Mouse (Mus musculus) adrenal gland, adult 2 months (tissue): ENCODE measurements around the gene Tmod1. TPM values are rescaled to one million over a fixed set of nuclear protein-coding genes. Genes with fewer than 3 reads are reported as not detected.

ENCODE experiments used
- DNase-seq: peaks from one replicate; pipeline ENCODE4 v3.0.0; 2021
- polyA plus RNA-seq: library from polyadenylated mRNA; depleted of rRNA; stranded (reverse); fragments of >200 nt; gene quantifications from 2 replicates; pipeline ENCODE4 v1.2.3, GENCODE M21; 2012
- total RNA-seq, 2 experiments: library from RNA; stranded (reverse); gene quantifications; 2 replicates each; pipeline ENCODE4 v1.2.3; 2021

Tmod1 gene
- total and polyA plus RNA-seq, 3 experiments: 2.2 to 8.7 (median 3.0) TPM

DNA sequence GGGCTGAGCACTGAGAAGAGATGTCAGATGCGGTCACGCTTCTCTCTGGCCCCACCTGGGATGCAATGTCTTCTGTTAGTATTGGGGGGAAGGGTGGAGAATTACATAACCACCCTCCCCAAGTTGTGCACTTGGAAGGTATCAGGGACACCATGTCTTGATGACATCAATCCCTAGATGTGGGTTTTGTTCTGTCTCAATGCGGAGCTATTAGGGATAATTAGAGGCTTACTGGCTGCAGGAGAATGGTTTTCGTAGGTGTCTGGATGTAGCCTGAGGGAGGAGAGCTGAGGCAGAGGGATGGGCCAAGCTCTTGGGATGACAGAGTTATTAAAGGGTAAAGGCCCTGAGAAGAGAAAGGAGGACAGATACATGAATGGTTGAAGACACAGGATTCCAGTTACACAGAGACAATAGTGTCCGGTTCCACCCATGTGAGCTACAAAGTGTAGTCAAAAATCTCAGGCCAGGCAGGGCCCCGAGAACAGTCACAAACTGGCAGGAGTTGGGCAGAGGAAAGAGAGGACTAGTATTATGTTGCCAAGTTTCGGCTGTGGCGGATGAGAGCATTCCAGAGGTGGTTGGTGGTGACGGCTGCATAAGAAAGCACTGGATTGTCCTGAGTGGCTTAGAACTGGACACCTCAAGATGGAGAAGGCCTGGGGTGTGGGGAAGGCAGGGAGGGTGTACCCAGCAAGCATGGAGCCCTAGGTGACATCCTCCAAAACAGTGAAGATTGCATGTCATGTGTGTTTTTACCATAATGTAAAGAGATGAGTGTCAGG, 14.8 kb downstream of the Tmod1 start:
- DNase-seq: no peak

DNA sequence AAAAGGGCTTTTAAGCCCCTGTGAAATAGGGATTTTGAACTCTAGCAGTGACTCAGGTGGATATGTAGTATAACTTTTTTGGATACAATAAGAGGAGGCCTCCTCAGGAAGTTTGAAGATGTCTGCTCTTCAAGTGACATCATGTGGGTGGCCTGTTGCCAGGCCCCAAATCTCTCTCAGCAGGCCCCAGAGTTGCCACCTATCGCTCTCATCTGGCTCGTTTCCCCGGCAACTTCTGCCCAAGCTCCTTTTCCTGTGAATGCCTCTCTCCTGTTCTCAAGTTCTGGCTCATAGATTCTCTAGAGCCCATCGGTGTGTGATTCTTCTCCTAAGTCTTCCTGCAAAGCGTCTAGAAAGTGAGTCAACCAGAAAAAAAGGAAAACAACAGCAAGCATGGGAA, 17.4 kb downstream of the Tmod1 start:
- no peak for DNase-seq

DNA sequence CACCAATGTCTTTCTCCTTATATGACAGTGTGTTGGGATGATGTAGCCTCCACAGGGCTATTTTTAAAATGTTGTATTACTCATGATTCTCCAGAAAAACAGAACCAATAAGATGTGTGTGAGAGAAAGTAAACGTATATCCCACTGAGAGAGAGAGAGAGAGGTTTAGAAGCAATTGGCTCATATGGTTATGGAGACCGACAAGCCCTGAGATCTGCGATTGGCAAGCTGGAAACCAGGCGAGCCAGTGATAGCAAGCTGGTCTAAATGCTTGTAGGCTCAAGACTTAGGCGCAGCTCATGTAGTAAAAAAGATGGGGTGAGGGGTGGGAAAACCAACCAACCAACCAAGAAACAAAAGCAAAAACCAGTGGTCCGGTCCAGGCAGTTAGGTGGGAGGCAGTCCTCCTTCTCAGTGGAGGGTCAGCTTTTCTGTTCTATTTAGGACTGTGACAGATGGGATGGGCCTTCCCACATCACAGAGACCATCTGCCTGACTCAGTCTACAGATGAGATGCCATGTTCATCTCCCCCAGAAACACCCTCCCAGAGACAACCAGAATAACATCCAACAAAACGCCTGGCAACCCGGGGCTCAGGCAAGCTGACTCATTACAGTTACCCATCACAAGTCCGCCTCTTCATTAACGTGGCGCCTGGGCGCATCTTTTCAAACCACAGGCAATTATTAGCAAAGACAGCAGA, 22.7 kb downstream of the Tmod1 start:
- DNase-seq: no peak

DNA sequence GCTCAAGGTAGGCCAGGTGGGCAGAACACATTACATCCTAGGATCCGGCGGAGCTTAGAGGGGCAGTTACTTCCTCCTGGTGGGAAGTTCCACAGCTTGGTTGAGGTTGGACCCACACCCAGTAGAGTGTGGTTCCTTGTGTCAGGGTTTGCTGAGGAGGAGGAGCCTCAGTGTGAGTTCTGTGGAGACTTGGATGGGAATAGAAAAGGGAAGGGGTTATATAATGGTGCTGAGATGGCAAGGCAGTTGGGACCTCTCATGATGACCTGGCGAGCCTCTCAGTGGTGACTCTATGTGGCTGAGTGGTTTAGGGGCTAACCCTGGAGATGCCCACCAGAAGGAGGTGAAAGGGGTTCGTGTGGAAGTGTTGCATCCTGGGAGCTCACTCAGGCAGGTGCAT, 25.1 kb downstream of the Tmod1 start:
- no peak for DNase-seq

DNA sequence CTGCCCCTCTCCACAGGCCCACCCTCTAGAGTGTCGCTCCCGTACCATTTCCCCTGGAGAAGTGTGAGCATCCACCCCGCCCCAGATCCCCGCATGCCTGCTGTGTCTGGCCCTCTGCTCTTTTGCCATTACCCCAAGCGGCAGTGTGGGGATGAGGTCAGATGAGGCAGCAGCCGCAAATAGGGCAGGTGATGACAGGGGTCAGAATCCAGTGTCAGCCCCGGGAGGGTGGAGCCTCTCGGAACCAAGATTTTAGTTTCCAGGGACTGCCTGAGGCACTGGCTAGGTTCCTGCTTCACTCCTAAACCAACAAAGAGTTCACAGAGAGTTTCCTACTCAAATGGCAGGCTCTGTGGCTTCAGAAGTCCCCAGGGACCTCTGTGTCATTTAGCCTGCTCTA, 25.5 kb downstream of the Tmod1 start:
- no peak for DNase-seq

DNA sequence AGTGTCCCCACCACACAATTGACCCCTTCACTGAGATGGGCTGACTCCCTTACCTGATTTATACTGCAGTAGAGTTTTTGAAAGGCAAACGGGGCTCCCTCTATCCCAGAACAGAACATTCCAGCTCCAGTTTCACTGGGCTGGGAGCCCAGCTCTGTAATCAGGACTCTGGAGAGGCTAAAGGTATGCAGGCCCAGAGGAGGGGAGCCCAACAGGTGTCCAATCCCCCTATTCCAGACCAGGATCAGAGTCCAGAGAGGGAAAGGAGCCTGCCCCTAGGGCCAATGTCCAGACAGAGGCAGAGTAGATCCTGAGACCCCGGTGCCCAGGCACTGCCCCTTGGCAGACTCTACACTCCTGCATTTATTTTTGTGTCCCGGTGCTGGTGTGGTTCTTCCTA, 26.2 kb downstream of the Tmod1 start:
- DNase-seq: no peak

DNA sequence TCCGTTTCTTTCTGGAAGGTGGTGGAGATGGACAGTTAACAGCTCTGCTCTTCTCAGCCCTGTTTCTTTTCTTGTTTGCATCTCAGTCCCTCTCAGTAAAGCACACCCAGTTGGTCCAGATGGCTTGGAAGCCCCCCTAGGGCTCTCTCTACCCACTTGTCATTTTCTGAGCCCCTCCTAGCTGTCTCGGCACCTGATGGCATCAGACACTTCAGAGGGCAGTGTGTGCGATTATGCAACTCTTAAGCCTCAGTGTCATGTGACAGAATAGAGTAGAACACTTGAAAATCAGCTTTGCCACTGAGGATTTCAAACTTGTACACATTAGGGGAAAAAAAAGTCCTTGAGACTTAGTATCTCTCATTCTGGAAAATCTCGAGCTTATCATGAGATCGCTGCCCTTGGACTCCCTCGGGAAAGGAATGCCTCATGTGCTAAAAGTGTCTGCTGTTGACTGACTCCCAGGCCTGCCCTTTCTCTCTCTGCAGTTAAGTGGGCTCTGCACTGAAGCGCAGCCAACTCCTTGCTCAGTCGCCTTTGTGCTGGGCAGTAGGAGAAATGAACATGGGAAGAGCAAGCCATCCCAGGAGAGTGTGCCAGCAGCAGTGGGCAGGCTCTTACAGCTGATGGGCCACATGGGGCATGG, 27.1 kb downstream of the Tmod1 start:
- DNase-seq: peak; percentile 59

DNA sequence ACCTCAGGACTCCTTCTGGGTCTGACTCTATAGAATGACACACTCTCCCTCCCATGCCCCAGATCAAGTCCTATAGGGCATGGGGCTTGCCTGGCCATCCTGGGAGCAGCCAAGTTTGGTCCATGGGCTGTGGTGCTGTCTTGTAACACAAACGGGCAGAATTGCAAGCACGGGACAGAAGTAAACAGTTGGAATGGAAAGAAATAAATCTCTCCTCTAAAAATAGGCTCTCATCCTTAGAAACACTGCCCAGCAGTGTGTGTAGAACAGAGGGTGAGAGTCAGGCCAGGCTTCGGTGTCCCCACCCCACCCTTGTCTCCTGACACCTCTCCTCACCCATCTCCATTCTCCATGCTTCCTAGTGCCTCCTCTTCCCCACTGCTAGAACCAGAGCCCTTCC, 29.3 kb downstream of the Tmod1 start:
- no peak for DNase-seq

DNA sequence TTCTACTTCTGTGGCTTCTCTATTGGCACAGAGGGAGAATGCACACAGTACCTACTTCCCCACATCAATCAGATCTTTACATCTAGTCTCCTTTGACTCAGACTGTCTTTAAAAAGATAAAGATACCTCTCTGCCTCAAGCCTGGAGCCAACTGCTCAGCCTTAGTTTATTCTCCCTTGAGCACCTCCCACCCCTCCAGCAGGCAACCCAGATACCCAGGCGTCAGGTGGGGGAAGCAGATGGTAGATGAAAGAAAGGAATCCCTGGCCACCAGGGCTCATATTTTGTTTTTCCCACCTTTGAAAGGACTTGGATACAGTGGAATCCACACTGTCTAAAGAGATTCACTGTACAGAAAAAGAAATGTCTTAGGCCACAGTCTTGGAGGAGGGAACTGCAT, 29.8 kb downstream of the Tmod1 start:
- no peak for DNase-seq

DNA sequence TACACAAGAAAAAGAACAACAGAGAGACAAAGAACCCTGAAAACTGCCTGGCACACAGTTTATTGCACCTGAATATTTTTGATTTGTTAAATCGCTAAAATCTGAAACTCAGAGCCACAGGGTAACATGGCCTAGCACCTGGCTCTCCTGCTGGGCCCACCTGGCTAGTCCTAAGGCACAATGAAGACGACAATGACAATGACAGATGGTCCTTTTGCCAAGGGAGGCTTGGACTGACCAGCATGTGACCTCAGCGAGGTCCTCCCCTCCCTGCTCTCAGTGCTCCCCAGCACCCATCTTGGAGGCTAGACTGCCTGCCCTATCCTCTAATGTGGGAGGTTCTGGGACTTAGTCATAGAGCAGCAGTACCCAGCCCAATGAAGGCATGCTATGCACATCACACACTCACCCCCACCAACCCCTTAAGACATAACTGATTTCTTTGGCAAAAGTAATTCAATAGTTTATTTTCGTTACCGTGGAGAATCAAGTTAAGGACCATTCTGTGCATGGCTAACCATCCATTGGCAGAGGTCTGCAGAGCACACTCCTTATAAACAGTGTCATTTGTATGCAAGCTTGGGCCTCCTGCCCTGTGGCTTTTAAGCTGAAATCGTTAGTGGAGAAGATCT, 31.2 kb downstream of the Tmod1 start:
- no peak for DNase-seq

DNA sequence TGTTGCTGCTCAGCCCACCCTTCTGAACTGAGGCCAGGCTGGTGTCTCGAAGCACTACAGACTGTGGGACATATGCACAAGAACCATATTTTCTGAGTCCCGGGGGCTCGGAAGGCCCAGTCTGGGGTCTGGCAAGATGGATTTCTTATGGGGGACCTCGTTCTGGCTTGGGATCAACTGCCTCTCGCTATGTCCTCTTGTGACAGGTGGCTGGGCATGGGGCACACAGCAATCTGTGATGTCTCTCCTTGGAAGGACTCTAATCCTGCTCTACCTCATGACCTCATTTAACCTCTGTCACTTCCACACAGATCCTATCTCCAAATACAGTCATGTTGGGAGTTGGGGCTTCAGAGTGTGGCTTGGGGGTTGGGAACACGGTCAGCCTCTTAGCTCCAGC, 33.9 kb downstream of the Tmod1 start:
- no peak for DNase-seq

DNA sequence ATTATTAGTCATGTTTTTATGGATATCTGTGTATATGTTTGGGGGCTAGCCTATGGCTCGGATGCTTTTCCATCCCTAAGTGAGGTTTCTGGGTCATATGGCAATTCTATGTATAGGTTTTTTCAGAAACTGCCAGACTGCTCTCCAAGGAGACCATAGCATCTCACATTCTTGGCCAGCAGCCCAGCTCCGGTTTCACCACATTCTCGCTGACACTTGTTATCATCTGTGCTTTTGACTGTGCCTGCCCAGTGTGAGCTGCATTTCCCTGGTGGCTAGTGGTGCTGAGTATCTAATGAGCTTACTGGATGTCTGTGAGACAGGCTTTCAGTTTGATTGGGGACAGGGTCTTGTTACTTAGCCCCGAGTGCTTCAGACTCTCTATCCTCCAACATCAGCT, 35.0 kb downstream of the Tmod1 start:
- no peak for DNase-seq

DNA sequence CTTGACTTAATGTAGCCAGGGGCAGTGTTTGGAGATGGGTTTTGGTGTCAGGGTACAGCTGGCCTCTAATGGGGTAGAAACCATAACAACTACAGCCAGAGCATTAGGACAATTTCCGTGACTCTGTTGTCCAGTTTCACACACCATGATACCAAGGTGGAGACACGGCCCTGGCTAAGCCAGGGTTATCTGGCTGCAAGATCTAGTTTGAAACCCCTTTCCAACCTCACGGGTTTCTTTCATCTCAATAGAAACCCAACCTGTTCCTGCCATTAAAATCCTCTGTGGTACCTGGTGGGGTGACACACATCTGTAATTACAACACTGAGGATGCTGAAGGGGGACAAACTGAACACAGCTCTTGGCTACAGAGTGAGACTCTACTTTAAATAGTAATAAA, 36.9 kb downstream of the Tmod1 start:
- no peak for DNase-seq

DNA sequence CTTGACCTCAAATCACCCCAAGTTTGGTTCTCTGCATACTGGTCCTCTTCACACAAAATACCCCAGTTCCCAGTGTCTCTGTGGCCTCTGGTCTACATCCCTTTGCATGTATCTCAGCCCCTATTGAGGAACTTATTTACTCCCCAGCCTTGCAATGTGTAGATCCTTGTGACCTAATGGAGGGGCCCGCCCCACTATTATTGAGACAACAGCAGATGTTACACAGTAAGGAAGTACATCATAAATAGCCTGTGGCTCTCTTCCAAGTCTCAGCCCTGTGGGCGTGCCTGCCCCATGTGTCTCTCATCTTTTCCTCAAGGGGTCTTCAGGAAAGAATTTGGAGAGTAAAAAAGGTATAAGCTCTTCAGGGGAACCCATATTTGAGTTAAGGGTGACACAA, 38.2 kb downstream of the Tmod1 start:
- no peak for DNase-seq

DNA sequence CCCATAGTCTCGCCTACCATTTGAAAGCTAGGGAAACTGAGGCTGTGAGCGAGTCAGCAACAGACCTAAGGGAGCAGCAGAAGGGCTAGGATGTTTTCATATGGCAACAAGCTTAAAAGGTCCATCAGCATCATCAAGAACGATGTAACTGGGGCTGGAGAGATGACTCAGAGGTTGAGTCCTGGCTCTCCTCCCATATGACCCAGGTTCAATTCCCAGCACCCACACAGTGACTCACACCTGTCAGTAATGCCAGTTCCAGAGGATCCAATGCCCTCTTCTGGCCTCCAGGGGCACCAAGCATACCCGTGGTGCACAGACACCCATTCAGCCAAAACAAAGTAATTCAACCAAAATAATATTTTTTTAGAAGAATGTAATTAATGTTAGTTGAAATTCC, 41.5 kb downstream of the Tmod1 start:
- no peak for DNase-seq

DNA sequence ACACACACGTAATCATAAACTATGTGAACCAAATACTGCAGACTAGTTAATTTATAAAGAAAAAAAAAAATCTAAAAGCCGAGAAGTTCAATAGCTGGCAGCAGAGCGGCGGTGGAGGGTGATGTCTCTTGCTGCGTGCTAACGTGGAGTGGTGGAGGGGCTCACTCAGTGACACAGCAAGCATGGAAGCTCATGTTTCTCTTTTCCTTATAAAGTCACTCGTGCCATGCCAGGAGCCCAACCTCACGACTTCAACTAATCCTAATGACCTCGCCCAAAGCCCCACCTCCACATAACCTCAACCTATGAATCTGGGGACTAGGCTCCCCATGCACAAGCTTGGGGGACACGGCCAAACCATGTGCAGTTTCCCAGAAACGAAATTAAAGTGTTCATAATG, 43.8 kb downstream of the Tmod1 start:
- no peak for DNase-seq

DNA sequence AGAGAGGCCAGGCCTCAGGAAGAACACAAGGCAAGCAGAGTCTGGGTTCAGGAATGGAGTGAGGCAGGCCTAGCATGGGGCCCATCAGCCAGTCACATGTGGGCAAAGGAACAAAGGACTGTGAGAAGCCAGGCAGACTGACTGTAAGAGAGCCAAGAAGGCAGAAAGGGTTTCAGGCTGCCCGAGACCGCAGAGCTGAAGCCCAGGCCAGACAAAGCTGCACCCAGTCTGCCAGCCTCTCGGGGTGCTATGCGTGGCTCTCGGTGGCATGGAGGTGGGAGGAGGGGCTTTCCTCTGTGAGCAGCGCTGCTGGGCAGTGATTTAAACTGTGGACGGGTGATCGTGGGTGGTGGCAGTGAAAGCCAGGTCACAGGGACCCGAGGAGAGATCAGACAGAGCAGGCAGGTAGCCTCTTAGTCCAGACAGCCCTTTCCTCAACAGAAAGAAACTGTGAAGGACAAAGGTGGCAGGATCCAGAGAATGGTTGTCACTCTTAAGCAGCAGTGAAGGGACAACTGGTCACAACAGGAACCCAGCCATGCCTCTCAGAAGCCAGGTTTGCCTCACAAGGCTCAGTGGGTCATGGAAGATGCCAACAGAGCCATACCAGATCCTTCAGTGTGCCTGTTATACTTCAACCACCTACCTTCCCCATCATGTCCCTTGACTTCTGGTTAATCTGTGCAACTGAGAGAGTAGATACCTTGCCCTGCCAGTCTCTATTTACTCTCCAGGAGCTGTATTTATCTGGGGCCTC, 45.9 kb downstream of the Tmod1 start:
- no peak for DNase-seq

DNA sequence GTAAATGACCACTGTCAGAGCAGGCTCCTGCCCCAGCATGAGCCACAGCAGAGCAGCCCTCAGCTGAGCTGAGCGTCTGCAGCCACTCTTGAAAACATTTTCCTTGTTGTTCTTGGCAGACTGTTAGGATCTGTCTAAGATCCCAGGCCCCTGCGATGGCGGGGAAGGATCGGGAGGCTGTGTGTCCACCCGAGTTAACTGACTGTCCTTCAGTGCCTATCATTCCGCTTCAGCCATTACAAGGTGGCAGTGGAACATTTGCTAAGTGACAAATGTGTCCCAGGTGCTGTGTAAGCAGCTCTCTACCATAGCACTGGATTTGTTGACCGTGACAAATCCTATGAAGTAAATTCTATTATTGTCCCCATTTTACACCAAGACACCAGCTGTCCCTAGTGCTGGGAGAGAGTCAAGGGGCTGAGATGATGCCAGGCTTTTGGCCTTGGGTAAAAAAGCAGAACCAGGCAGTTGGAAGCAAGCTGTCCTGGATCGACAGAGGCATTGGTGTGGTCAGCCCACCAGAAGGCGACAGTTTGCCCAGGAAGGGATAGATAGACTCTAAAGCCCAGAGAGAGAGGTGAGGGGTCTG, 46.6 kb downstream of the Tmod1 start:
- DNase-seq: peak; percentile 20

DNA sequence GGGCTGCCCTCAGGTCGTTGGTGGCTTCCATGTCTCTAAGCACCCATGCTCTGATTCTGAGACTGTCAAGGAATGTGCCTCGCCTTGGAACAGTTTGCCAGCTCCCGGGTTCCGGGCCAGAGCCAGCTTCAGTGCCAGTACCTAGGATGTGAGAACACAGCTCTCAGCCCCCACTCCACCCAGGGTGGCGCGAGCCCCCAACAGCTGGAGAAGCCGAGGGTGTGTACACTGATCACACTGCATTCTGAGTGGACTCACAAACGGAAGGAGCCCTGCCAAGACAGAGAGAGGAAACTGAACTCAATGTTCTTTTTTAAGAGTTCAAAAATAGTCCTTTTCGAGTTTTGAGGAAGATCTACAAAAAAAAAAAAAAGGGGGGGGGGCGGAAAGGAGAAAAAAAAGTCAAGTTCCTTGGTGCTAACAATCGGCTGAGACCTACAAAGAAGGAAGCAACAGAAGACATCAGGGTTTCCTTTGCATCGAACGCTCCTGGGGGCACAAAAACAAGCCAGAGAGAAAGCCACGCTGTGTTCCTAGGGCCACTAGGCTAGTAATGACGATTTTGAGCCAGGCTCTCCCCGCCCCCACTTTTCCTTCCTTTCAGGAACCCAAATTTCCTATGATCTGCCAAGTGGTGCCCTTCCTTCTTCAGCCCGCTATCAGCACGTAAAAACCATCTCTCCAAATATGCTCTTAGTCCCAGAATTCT, 48.1 kb downstream of the Tmod1 start:
- DNase-seq: peak; percentile 30

DNA sequence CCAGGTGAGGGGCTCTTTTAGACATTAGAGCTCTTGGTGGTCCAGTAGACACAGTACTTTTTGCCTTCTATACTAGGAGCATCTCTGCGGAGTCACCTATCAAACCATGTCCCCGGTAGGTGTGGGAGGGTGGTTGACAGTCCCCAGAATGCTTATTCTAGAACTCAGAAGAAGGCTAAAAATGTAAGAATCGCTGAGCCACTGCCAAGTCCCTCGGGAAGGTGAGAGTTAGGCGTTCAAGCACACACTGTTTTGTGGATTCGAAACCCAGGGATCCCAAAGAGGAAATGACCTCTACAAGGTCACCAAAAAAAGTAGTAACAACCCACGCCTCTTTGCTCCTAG, 48.7 kb downstream of the Tmod1 start:
- DNase-seq: peak; percentile 17

DNA sequence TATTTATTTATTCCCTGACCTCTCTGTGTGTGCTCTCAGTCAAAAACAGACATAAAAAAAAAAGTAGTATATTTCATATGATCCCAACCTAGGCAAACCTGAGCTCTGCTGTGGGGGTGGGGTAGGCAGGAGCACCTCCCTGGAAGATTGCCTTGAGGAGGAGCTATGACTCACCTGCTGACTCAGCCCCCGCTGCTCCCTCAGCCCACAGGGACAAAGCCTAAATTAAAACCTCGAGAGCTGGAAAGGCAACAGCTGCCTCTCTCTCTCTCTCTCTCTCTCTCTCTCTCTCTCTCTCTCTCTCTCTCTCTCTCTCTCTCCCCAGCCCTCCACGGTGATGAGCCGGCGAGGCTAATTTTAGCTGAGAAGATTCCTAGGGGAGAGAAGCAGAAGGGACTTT, 49.1 kb downstream of the Tmod1 start:
- DNase-seq: peak; percentile 91
